Mouse (Mus musculus) forebrain, postnatal 0 days (tissue): ENCODE data around the gene Snx1. TPM values are rescaled to one million over a fixed set of nuclear protein-coding genes. Genes with fewer than 3 reads are reported as not detected.
A peak's percentile ranks its signal among the peaks of the same experiment; 100 is the strongest.

Experiments used
- ATAC-seq: fragments of 200-750 bp; cut with Nextera tagmentation; 2 replicates; pipeline ENCODE4 v1.8.0; 2017; ENCODE audit warnings: mild to moderate bottlenecking, moderate library complexity
- DNase-seq: peaks from one replicate; pipeline ENCODE4 v3.0.0-alpha.2; 2015
- H3K27ac ChIP-seq: fragments of 300-500 bp; sonication (generic); 2 replicates; pipeline ENCODE4 v1.5.1; 2014; ENCODE audit warnings: low read depth, mild to moderate bottlenecking, antibody characterized with exemption, low read length, moderate library complexity, mixed read lengths
- H3K27me3 ChIP-seq: fragments of 300-500 bp; sonication (generic); 2 replicates; pipeline ENCODE4 v1.6.1; 2014; ENCODE audit warnings: mild to moderate bottlenecking, low read length, mixed read lengths; ENCODE audit not compliant: insufficient read depth
- H3K36me3 ChIP-seq: fragments of 300-500 bp; sonication (generic); 2 replicates; pipeline ENCODE4 v1.6.1; 2014; ENCODE audit warnings: mild to moderate bottlenecking, moderate library complexity; ENCODE audit not compliant: insufficient read depth
- H3K4me1 ChIP-seq: fragments of 300-500 bp; sonication (generic); 2 replicates; pipeline ENCODE4 v1.6.1; 2014; ENCODE audit warnings: antibody characterized with exemption; ENCODE audit not compliant: insufficient read depth
- H3K4me2 ChIP-seq: fragments of 300-500 bp; sonication (generic); 2 replicates; pipeline ENCODE4 v1.6.1; 2014; ENCODE audit warnings: low read depth, mild to moderate bottlenecking, moderate library complexity
- H3K4me3 ChIP-seq: fragments of 300-500 bp; sonication (generic); 2 replicates; pipeline ENCODE4 v1.5.1; 2014; ENCODE audit warnings: low read depth, low read length, mixed read lengths
- H3K9ac ChIP-seq: fragments of 300-500 bp; sonication (generic); 2 replicates; pipeline ENCODE4 v1.6.1; 2014; ENCODE audit warnings: mild to moderate bottlenecking
- H3K9me3 ChIP-seq: fragments of 300-500 bp; sonication (generic); 2 replicates; pipeline ENCODE4 v1.6.1; 2016; ENCODE audit warnings: low read length
- CTCF ChIP-seq: sonication (generic); IDR thresholded peaks from 2 replicates; pipeline ENCODE4 v1.5.1; 2016; ENCODE audit warnings: antibody characterized with exemption, control low read depth, low read depth
- WGBS: fragments of 180-500 bp; shearing (Covaris S2); extraction: QIAGEN DNeasy Blood & Tissue Kit; methylation state at CpG from one replicate; pipeline ENCODE4 v1.1.7; 2014; 5-methylcytosine and 5-hydroxymethylcytosine counted together
- polyA plus RNA-seq: library from polyadenylated mRNA; unstranded; fragments of >200 nt; fragmentation: Nextera tagmentation; extraction: Ambion mirVana; gene quantifications from 2 replicates; pipeline ENCODE4 v1.2.1, GENCODE M21; 2015
- total RNA-seq: library from RNA; depleted of rRNA; stranded (reverse); fragments of >200 nt; gene quantifications from 2 replicates; pipeline ENCODE4 v1.2.3, GENCODE M21; 2014

Snx1 gene
- total and polyA plus RNA-seq, 2 experiments from 2014 or later = 51.5 to 59.8 TPM

DNA sequence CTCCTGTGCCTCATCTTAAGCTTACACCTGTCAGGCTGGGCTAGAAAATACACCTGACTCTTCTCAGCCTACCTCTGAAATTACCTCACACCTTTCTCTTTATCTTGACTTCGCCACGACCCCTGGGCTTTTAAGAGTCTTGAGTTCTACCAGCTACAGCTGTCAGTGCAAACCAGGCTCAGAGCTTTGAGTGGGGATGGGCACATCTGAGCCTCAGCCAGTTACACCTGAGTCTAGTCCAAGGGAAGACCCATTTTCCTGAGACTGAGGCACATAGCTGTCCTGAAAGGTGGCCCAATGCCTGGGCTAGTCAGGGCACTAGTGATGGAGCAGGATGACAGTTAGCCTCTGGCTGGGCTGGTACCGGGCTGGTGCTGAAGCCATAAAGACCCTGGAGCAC is 59.6 kb downstream of the Snx1 start:
- Histone ChIP-seq H3K4me2 (no peak overlapping the region), H3K9me3 (no peaks in the 10 kb centered on the region), H3K4me1 (peaks cover 4% of the 10 kb centered on the region; the same call in 1 of the 2 replicates), H3K27ac (no peak overlapping the region), H3K4me3 (no peak overlapping the region), H3K9ac (no peak overlapping the region), H3K27me3 (0 out of 2 replicates have a peak, but pooled peaks cover 4% of the 10 kb centered on the region), H3K36me3 (peaks cover 47% of the 10 kb centered on the region)
- ATAC-seq (no peak), DNase-seq (no peak)
- WGBS = 90% methylated on average over 3 of the region's 3 CpGs
- TF ChIP-seq CTCF = no peak

DNA sequence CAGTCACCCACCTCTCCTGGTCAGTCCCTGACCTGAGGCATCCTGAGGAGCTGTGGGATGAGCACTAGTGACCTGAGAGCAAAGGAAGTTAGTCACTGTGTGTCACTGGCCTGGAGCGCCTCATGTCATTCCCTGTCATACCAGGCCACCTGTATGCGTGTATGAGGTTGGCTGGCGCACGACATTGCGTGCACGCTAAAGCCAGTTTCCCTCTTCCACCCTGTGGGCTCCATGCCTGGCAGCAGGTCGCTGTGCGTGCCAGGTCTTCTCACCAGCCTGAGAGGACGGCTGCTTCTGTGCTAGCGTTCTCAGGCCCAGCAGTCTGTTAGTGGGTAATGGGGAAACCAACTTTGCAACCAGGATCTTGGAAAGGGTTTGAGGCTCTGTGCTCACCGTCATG is 62.1 kb downstream of the Snx1 start:
- Histone ChIP-seq H3K27me3 (0 out of 2 replicates have a peak, but pooled peaks cover 4% of the 10 kb centered on the region), H3K4me3 (no peak overlapping the region), H3K27ac (no peak overlapping the region), H3K4me1 (peaks cover 18% of the 10 kb centered on the region), H3K36me3 (peaks cover 47% of the 10 kb centered on the region), H3K9me3 (no peaks in the 10 kb centered on the region), H3K9ac (no peak overlapping the region), H3K4me2 (no peak overlapping the region)
- ATAC-seq (no peak), DNase-seq (no peak)
- TF ChIP-seq CTCF = no peak
- WGBS = 94% methylated on average over 11 of the region's 11 CpGs

DNA sequence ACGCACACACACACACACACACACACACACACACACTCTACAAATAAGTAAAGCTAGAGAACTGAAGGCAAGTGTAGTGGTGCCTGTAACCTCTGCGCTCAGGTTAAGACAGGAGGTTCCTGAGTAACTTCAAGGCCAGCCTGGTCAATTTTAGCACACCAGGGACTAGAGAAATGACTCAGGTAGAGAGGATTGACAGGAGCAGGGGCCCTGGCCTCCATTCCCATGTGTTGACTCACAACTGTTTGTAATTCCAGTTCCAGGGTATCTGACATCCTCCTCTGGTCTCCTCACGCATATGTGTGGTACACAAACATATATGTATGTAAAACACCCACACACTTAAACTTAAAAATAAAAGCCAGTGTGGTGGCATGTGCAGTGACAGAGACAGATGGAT is 62.9 kb downstream of the Snx1 start:
- Histone ChIP-seq H3K36me3 (peaks cover 47% of the 10 kb centered on the region), H3K4me1 (peaks cover 16% of the 10 kb centered on the region), H3K27ac (no peak overlapping the region), H3K9ac (no peak overlapping the region), H3K4me3 (no peak overlapping the region), H3K9me3 (no peaks in the 10 kb centered on the region), H3K4me2 (no peak overlapping the region), H3K27me3 (0 out of 2 replicates have a peak, but pooled peaks cover under 1% of the 10 kb centered on the region)
- 95% methylated on average over 3 of the region's 3 CpGs for WGBS
- DNase-seq (no peak), ATAC-seq (no peak)
- TF ChIP-seq CTCF = no peak

DNA sequence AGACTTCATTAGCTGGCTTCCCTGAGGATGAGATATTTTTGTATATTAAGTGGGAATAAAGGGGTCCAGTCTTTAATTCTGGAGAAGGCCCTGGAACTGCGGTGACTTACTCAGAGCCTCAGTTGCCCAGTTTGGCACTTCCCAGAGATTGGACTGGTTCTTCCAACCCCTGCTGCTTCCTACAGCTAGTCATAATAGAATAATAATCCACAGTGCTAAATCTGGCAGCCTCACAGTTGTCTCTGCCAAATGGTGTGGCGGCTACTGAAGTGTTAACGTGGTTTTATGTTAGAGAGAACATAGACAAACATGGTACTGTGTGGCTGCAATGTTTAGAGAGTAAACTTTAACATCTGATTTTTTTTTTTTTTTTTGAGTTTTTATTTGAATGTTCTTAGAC is 64.7 kb downstream of the Snx1 start:
- peak overlapping the region; percentile 78; the same call in 1 of the 2 replicates for H3K4me2 ChIP-seq
- H3K9me3 ChIP-seq = no peaks in the 10 kb centered on the region
- WGBS = 50% methylated on average over 3 of the region's 3 CpGs
- H3K9ac ChIP-seq = no peak overlapping the region; the same call in 1 of the 2 replicates
- ATAC-seq (no peak), DNase-seq (no peak)
- peaks cover 16% of the 10 kb centered on the region for H3K4me1 ChIP-seq
- H3K27ac ChIP-seq = no peak overlapping the region
- peaks cover 38% of the 10 kb centered on the region for H3K36me3 ChIP-seq
- no peak for TF ChIP-seq CTCF
- no peak overlapping the region; the same call in 1 of the 2 replicates for H3K4me3 ChIP-seq
- H3K27me3 ChIP-seq = no peaks in the 10 kb centered on the region

DNA sequence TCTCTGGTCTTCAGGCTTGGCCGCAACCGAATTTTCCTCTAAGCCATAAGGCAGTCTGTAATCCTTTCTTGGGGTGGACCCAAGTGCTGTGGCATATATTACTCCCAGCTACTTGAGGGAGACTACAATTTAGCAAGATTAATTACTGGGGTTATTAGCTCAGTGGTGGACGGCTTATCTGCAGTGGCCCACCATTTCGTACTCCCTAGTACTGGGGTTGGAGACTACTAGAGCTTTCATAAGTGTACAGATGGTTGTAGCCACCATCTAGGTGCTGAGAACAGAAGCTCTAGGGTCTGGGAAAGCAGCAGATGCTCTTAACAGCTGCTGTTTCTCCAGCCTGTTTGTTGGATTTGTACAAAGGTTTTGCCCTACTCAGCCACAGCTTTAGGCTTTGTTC is 65.4 kb downstream of the Snx1 start:
- DNase-seq (no peak), ATAC-seq (no peak)
- Histone ChIP-seq H3K27me3 (no peaks in the 10 kb centered on the region), H3K9me3 (no peaks in the 10 kb centered on the region), H3K27ac (no peak overlapping the region), H3K9ac (peak overlapping the region; percentile 93), H3K4me3 (peak overlapping the region; percentile 85), H3K4me2 (peak overlapping the region; percentile 78), H3K36me3 (peaks cover 31% of the 10 kb centered on the region), H3K4me1 (peaks cover 16% of the 10 kb centered on the region)
- 15% methylated on average over 4 of the region's 4 CpGs for WGBS
- TF ChIP-seq CTCF = no peak

DNA sequence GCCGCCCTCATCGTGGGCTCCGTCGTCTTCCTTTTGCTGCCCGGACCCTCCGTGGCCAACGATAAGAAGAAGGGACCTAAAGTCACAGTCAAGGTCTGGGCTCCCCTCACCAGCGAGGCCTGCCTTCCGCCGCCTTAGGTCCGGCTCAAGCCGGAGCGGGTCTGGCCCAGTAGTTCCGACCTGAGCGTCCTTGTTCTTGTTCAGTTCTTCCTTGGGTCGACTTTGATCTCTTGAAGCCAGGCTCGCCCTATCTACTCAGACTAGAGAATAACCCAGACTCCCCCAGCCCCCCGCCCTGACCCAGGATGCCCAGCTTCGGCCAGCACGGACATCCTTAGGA is 66.1 kb downstream of the Snx1 start:
- peak overlapping the region; percentile 78 for H3K4me2 ChIP-seq
- ATAC-seq = peak; percentile 79
- H3K4me1 ChIP-seq = peaks cover 16% of the 10 kb centered on the region
- no peak for TF ChIP-seq CTCF
- peak overlapping the region; percentile 92 for H3K27ac ChIP-seq
- peak overlapping the region; percentile 85 for H3K4me3 ChIP-seq
- peak overlapping the region; percentile 93 for H3K9ac ChIP-seq
- H3K27me3 ChIP-seq = no peaks in the 10 kb centered on the region
- no peak for DNase-seq
- H3K9me3 ChIP-seq = no peaks in the 10 kb centered on the region
- under 1% methylated on average over 20 of the region's 20 CpGs for WGBS
- H3K36me3 ChIP-seq = peaks cover 24% of the 10 kb centered on the region

DNA sequence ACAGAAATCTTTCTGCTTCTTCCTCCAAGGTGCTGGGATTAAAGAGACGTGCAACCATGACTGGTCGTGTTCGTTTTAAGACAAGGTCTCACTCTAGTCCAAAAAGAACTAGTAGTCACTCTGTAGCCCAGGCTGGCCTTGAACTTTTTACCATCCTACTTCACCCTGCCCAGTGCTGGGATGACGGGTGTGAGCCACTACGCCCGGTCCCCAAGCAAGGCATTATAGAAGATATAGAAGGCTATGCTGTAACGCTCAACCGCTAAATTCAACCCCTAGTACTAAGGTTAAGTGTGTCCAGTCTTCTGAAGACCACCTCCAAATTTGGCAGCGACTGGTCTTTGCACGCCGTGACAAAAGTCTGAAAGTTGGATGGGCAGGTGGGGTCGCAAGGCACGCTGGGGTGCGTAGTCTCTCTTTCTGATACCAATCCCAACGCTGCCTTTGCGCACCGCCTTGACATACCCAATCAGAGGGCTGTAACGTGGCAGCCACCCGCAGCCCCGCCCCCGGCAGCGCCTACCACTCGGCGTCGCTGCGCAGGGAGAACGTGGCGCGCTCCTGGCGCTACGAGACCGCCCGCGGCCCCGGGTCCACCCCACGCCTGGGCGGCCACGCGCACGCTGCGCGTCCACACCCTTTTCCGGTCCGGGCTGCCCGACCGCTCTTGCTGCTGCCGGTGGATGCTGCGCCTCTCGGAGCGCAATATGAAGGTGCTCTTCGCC is 66.6 kb downstream of the Snx1 start, which contains the start of gene Ppib:
Gene Ppib, plus strand, starts transcription at position 640 of the 725 bp plus-strand sequence.
- Histone ChIP-seq H3K4me1 (peaks cover 16% of the 10 kb centered on the region), H3K9me3 (no peaks in the 10 kb centered on the region), H3K36me3 (peaks cover 21% of the 10 kb centered on the region), H3K27ac (peak within 1 kb of the TSS; percentile 92), H3K27me3 (no peaks in the 10 kb centered on the region), H3K4me3 (peak within 1 kb of the TSS; percentile 85), H3K4me2 (peak within 1 kb of the TSS; percentile 78), H3K9ac (peak within 1 kb of the TSS; percentile 93)
- peak; percentile 99 for ATAC-seq
- TF ChIP-seq CTCF = peak; percentile 51
- peak; percentile 98 for DNase-seq
- WGBS = under 1% methylated on average over 50 of the region's 51 CpGs
